Mouse (Mus musculus) midbrain, embryonic 14.5 days (tissue): Measurements from ENCODE around the gene Irs3. TPM values are rescaled to one million over a fixed set of nuclear protein-coding genes. Genes with fewer than 3 reads are reported as not detected.
A peak's percentile ranks its signal among the peaks of the same experiment; 100 is the strongest.

Experiments used
- ATAC-seq: fragments of 200-750 bp; cut with Nextera tagmentation; 2 replicates; pipeline ENCODE4 v1.8.0; 2017; ENCODE audit warnings: moderate number of reproducible peaks, moderate library complexity; ENCODE audit not compliant: low FRiP score, low TSS enrichment
- DNase-seq: peaks from one replicate; pipeline ENCODE4 v3.0.0-alpha.2; 2015
- H3K27ac ChIP-seq: fragments of 300-500 bp; sonication (generic); replicated peaks from 2 replicates; pipeline ENCODE4 v1.5.1; 2014; ENCODE audit warnings: mild to moderate bottlenecking, low read depth, low read length, moderate library complexity
- H3K27me3 ChIP-seq: fragments of 300-500 bp; sonication (generic); 2 replicates; pipeline ENCODE4 v1.6.1; 2014; ENCODE audit warnings: low read length, control low read depth, mixed read lengths; ENCODE audit not compliant: control insufficient read depth, insufficient read depth
- H3K36me3 ChIP-seq: fragments of 300-500 bp; sonication (generic); 2 replicates; pipeline ENCODE4 v1.6.1; 2014; ENCODE audit warnings: low read length, control low read depth; ENCODE audit not compliant: control insufficient read depth, insufficient read depth
- H3K4me1 ChIP-seq: fragments of 300-500 bp; sonication (generic); 2 replicates; pipeline ENCODE4 v1.6.1; 2014; ENCODE audit warnings: mild to moderate bottlenecking, antibody characterized with exemption, low read length, control low read depth; ENCODE audit not compliant: control insufficient read depth, insufficient read depth
- H3K4me2 ChIP-seq: fragments of 300-500 bp; sonication (generic); 2 replicates; pipeline ENCODE4 v1.6.1; 2014; ENCODE audit warnings: mild to moderate bottlenecking, low read length, moderate library complexity
- H3K4me3 ChIP-seq: fragments of 300-500 bp; sonication (generic); replicated peaks from 2 replicates; pipeline ENCODE4 v1.5.1; 2014; ENCODE audit warnings: low read depth, low read length
- H3K9ac ChIP-seq: fragments of 300-500 bp; sonication (generic); replicated peaks from 2 replicates; pipeline ENCODE4 v1.6.1; 2014; ENCODE audit warnings: mild to moderate bottlenecking, low read length, moderate library complexity
- H3K9me3 ChIP-seq: fragments of 300-500 bp; sonication (generic); 2 replicates; pipeline ENCODE4 v1.6.1; 2016; ENCODE audit warnings: low read length, control low read depth, mixed read lengths; ENCODE audit not compliant: control insufficient read depth
- WGBS: fragments of 180-500 bp; shearing (Covaris S2); extraction: QIAGEN DNeasy Blood & Tissue Kit; methylation state at CpG from one replicate; pipeline ENCODE4 v1.1.7; 2014; 5-methylcytosine and 5-hydroxymethylcytosine counted together
- polyA plus RNA-seq: library from polyadenylated mRNA; unstranded; fragments of >200 nt; fragmentation: Nextera tagmentation; extraction: Ambion mirVana; gene quantifications from 2 replicates; pipeline ENCODE4 v1.2.1, GENCODE M21; 2014

The Irs3 gene
- polyA plus RNA-seq, 1 experiment from 2014 or later = not detected

- Histone ChIP-seq H3K9ac (peak overlapping the region; percentile 62), H3K4me3 (peak overlapping the region; percentile 72), H3K27ac (peak overlapping the region; percentile 74), H3K4me1 (peaks cover 17% of the 10 kb centered on the region), H3K36me3 (no peaks in the 10 kb centered on the region), H3K27me3 (no peaks in the 10 kb centered on the region), H3K9me3 (no peaks in the 10 kb centered on the region), H3K4me2 (peak overlapping the region; percentile 83)
- DNase-seq = peak; percentile 40
- 10% methylated on average over 28 of the region's 28 CpGs for WGBS
- ATAC-seq = peak; percentile 39
Observed at GRCm38 (mm10) chr5:137683388-137684293, 38.1 kb upstream of the Irs3 start.

- Histone ChIP-seq H3K4me3 (no peak overlapping the region), H3K4me1 (peaks cover 17% of the 10 kb centered on the region), H3K27me3 (no peaks in the 10 kb centered on the region), H3K9ac (no peak overlapping the region; the same call in 1 of the 2 replicates), H3K27ac (no peak overlapping the region), H3K4me2 (peak overlapping the region; percentile 83; the same call in 1 of the 2 replicates), H3K9me3 (no peaks in the 10 kb centered on the region), H3K36me3 (no peaks in the 10 kb centered on the region)
- ATAC-seq (no peak), DNase-seq (no peak)
- WGBS = 63% methylated on average over 6 of the region's 6 CpGs
Observed at GRCm38 (mm10) chr5:137682526-137682925, 37.0 kb upstream of the Irs3 start.

DNA sequence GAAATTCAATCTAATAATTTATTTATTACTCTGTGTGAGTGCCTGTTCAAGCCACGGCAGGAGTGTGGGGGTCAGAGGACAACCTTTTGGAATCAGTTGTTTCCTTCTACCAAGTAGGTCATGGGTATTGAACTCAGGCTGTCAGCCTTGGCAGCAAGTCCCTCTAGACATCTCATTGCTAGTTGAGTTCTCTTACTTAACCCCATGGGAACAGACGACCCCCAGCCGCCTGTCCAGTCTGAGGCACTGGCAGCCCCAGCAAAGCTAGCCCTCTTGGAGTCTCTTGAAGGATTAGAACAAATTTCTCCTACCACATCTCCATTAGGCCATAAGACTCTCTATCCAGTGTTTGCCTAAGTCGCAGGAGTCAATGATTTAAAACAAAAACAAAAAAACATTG lies 34.2 kb upstream of the Irs3 start:
- DNase-seq = no peak
- Histone ChIP-seq H3K9me3 (no peaks in the 10 kb centered on the region), H3K9ac (no peak overlapping the region), H3K27ac (no peak overlapping the region), H3K27me3 (no peaks in the 10 kb centered on the region), H3K4me1 (peaks cover 17% of the 10 kb centered on the region), H3K36me3 (no peaks in the 10 kb centered on the region), H3K4me3 (no peak overlapping the region), H3K4me2 (no peak overlapping the region)
- no peak for ATAC-seq
- WGBS = 90% methylated on average over 4 of the region's 4 CpGs

DNA sequence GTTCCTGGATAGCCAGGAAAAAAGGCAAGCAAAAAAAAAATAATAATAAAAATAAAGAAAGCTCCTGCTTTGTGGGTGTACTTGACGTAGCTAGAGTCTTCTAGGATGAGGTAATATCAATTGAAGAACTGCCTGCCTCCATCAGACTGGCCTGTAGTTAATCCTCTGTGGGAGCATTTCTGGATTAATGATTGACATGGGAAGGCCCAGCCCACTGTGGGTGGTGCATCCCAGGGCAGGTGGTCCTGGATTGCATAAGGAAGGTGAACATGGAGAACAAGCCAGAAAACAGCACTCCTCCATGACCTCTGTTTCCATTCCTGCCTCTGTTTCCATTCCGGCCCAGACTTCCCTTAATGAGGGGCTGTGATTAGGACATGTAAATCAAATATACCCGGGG lies 33.2 kb upstream of the Irs3 start:
- H3K4me1 ChIP-seq = peaks cover 16% of the 10 kb centered on the region
- no peak for DNase-seq
- no peak overlapping the region for H3K27ac ChIP-seq
- no peak for ATAC-seq
- 83% methylated on average over 3 of the region's 3 CpGs for WGBS
- H3K9me3 ChIP-seq = no peaks in the 10 kb centered on the region
- no peak overlapping the region for H3K4me3 ChIP-seq
- H3K27me3 ChIP-seq = no peaks in the 10 kb centered on the region
- no peak overlapping the region for H3K9ac ChIP-seq
- no peaks in the 10 kb centered on the region for H3K36me3 ChIP-seq
- H3K4me2 ChIP-seq = no peak overlapping the region

GRCm38 (mm10) chr5:137677859-137678258 lies 32.3 kb upstream of the Irs3 start:
- Histone ChIP-seq H3K27ac (no peak overlapping the region), H3K9me3 (no peaks in the 10 kb centered on the region), H3K27me3 (no peaks in the 10 kb centered on the region), H3K36me3 (no peaks in the 10 kb centered on the region), H3K9ac (no peak overlapping the region), H3K4me2 (no peak overlapping the region), H3K4me1 (peaks cover 7% of the 10 kb centered on the region), H3K4me3 (no peak overlapping the region)
- DNase-seq (no peak), ATAC-seq (no peak)
- 96% methylated on average over 8 of the region's 8 CpGs for WGBS

DNA sequence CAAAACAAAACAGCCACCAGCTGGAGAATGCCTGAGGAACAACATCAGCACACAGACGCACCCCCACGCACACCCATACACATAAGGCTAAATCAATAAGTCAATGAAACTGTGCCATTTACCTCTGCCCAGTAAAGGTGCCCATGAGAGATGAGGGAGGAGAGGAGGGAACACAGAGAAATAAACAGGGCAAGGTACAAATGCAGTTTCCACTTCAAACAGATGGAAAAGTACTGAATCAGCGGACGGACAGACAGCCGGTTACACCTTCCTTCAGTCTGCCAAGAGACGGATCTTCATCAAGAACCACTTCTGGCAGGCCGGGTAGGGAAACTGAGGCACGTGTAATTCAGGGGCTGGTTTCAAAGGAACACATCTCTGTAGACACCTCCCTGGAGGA lies 29.3 kb upstream of the Irs3 start:
- H3K36me3 ChIP-seq = no peaks in the 10 kb centered on the region
- WGBS = 95% methylated on average over 8 of the region's 8 CpGs
- H3K27ac ChIP-seq = no peak overlapping the region

DNA sequence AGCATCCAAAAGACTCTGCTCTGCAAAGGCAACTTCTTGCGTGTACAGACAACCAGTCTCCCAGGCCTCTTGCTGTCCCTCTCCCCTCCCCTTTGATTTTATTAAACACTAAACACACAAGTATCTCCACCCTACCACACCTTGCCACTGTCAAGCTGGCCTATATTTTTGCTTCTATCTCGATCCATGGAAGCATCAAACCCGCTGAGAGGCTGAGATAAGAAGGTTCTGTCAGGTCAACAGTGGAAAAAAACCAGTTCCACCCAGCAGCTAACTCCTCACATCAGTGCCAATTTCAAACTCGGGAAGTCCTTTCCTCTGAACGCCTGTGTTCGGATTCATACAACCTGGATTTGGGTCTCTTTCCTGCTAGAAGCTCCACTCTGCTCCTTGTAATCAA lies 27.5 kb upstream of the Irs3 start:
- Histone ChIP-seq H3K4me3 (no peak overlapping the region), H3K9me3 (no peaks in the 10 kb centered on the region), H3K27ac (no peak overlapping the region), H3K9ac (no peak overlapping the region), H3K4me1 (no peaks in the 10 kb centered on the region), H3K4me2 (no peak overlapping the region), H3K36me3 (no peaks in the 10 kb centered on the region), H3K27me3 (no peaks in the 10 kb centered on the region)
- DNase-seq (no peak), ATAC-seq (no peak)
- 93% methylated on average over 6 of the region's 6 CpGs for WGBS

More for the DNA sequence above, 29.3 kb upstream of the Irs3 start:
- no peaks in the 10 kb centered on the region for H3K9me3 ChIP-seq
- DNase-seq (no peak), ATAC-seq (no peak)
- no peaks in the 10 kb centered on the region for H3K27me3 ChIP-seq
- no peak overlapping the region for H3K9ac ChIP-seq
- no peak overlapping the region for H3K4me2 ChIP-seq
- H3K4me3 ChIP-seq = no peak overlapping the region
- no peaks in the 10 kb centered on the region for H3K4me1 ChIP-seq

- no peaks in the 10 kb centered on the region for H3K27me3 ChIP-seq
- no peak for DNase-seq
- no peaks in the 10 kb centered on the region for H3K4me1 ChIP-seq
- ATAC-seq = no peak
- no peak overlapping the region for H3K4me3 ChIP-seq
- WGBS = 81% methylated on average over 5 of the region's 5 CpGs
- H3K27ac ChIP-seq = no peak overlapping the region
- no peaks in the 10 kb centered on the region for H3K9me3 ChIP-seq
- no peak overlapping the region for H3K9ac ChIP-seq
- no peak overlapping the region for H3K4me2 ChIP-seq
- peaks cover 3% of the 10 kb centered on the region for H3K36me3 ChIP-seq
Observed at GRCm38 (mm10) chr5:137672361-137672760, 26.8 kb upstream of the Irs3 start.
